Mouse (Mus musculus) layer of hippocampus, postnatal 25 days (tissue): Measurements from ENCODE around the gene Cabp1. TPM values are rescaled to one million over a fixed set of nuclear protein-coding genes. Genes with fewer than 3 reads are reported as not detected.
A peak's percentile ranks its signal among the peaks of the same experiment; 100 is the strongest.
"Not testable (repeated sequence)": the region's sequence is repeated elsewhere in the genome, so short reads cannot be mapped to it uniquely, and the experiment has no call there.

Experiments
- DNase-seq, 2 experiments: peaks; one replicate each; pipeline ENCODE4 v3.0.0; 2022; ENCODE audit warnings: mixed read lengths in 2 of 2, low spot score in 1 of 2; ENCODE audit errors: extremely low spot score in 1 of 2
- total RNA-seq, 2 experiments: library from RNA; stranded (reverse); gene quantifications; 2 replicates each; pipeline ENCODE4 v1.2.3; 2021

Gene Cabp1
- total RNA-seq, 2 experiments from 2014 or later: 118 to 121 TPM

DNA sequence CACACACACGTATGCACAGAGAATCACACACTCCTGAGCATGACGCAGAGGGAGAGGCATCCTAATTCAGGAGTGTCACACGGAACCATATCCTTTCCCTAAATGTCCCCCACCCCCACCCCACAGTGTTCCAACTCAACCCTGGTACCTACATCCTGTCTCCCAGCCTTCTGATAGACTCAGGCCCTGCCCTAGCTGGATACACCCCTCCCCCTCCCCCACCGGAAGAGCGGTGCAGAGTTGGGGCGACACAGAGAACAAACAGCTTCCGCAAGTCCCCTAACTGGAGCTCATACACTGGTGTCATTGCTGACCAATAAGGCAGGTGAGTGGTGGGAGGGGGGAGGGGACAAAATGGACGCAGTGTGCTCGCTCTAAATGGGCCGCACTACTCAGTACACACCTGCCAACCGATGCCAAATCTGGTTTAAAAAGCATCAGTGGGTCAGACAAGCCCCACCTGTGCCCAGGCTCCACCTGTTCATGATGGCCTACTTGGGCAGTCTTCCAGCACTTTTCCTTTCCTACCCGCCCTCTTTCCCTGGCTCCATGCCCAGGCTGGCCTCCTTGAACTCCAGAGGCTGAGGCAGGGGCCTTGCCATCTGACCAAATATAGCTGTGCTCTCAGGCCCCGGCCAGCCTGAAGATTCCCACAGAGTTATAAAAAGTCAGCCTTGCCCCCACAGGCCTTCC lies 12.8 kb downstream of the Cabp1 start:
- DNase-seq: no peak

DNA sequence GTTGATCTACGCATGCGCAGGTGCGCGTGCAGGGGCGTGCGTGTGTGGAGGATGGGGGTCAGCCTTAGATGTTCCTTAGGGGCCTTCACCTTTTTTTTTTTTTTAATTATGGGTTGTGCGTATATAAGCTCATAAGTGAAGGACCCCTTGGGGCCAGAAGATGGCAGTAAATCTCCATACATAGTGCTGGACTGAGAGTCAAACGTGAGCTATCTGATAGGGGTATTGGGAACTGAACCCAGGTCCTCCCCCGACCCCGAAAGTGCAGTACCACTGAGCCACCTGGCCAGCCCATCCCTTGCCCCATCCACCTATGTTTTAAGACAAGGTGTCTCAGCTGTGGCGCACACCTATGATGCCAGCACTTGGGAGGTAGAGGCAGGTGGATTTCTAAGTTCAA lies 14.6 kb downstream of the Cabp1 start:
- no peak for DNase-seq

DNA sequence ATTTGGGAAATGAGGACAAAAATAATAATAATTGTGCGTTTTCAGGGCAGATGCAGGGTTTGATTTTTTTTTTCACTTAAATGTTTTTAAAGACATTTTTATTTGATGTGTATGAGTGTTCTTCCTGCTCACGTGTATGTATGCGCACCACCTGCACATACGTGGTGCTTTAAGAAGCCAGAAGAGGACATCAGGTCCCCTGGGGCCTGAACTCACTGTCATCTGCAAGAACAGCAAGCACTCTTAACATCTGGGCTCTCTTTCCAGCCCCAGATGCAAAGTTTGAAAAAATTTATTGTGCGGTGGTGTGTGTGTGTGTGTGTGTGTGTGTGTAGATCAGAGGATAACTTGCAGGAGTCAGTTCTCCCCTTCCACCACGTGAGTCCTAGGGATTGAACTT lies 16.3 kb downstream of the Cabp1 start:
- no peak for DNase-seq

DNA sequence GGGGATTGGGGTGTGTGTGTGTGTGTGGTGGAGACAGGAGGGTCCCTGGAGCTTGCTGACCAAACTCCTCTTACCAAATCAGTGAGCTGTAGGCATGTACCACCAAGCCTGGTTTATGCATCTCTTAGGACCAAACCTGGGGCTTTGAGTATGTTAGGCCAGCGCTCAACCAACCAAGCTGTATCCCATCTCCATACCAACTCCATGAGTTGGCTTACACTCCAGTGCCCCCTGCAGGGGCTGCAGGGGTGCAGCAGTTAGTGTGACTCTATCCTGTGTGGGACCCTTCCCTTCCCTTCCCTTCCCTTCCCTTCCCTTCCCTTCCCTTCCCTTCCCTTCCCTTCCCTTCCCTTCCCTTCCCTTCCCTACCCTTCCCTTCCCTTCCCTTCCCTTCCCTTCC lies 19.6 kb downstream of the Cabp1 start:
- no peak for DNase-seq

DNA sequence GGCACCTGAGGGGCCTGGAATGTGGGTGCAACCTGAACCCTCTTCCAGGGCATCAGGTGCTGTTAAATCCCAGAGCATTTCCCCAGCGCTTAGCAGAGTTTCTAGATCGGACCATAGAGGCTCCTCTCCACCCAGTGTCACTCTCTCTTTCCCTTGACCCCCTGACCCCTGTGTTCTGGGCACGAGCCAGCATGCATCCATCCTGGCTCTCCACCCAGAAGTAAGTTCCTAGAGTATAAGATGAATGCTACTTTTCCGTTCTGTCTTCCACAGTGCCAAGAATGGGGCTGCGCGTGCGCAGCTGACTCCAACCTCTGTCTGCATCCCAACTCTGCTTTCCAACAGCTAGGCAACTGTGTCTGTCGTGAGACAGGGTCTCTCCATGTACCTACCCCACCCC lies 24.0 kb downstream of the Cabp1 start:
- DNase-seq: no peak

DNA sequence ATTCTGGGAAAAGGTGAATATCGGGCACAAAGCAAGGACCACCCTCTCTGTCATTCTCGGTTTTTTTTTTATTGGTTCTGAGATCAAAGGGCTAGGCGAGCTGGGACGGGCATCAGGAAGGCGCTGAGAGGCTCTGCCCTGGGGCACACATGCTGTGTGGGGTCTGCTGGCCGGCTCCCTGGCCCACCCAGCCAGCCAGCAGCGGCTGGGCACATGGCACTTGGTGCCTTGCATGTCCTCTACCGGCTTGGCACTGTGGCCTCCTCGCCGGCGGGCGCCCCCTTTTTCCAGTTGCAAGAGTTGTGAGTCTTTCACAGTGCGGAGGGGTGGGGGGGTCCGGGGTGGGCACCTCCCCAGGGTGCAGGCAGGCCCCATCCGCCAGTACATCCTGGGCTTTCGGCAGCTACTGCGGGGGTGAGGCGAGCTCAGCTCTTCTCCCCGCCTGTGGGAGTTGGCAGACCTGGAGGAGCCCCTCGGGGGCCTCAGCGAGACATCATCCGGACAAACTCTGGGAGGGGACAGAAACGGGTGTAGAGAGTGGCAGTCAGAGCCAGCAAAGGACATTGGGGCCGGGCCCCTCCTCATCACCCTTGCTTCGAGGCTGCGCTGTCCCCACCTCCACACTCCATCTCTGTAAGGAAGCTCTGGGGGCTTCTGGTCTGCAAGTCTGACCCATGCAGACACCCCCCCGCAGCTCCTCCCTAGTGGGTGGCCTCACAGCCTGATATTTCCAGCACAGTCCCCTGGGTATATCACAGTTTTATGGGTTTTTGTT lies 25.4 kb downstream of the Cabp1 start:
- no peak for DNase-seq

DNA sequence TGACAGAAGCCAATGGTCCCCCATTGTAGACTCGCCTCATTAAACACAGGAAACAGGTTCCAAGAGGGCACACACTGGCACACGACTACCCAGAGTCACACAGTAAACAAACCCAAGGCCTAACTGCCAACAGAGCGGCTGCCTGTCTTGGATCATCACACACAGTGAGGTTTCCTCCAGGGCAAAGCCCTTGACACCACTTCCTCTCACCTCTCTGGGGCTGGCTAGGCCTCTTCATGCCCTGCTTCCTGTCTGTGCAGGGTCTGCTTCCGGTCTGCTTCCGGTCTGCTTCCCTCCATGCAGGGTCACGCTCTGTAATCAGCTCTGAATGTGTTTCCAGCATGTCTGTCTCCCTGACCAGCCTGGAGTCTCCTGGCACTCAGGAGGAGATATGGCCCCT lies 26.8 kb downstream of the Cabp1 start:
- DNase-seq: no peak

DNA sequence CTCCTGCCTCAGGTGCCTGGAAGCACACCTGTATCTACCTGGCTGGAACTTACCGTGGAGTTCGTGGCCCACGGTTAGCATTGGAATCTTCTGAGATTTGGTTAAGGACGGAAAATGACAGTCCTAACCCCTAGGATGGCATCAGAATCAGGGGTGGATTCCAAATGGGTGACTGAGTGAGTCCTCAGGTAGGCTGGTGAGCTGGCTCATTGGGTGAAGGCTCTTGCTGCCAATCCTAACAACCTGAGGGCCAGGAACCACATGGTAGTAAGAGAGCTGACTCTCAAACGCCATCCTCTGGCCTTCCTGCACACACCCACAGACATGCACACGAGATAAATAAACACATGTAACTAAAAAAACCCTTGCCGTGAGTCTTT lies 27.4 kb downstream of the Cabp1 start:
- DNase-seq: no peak

DNA sequence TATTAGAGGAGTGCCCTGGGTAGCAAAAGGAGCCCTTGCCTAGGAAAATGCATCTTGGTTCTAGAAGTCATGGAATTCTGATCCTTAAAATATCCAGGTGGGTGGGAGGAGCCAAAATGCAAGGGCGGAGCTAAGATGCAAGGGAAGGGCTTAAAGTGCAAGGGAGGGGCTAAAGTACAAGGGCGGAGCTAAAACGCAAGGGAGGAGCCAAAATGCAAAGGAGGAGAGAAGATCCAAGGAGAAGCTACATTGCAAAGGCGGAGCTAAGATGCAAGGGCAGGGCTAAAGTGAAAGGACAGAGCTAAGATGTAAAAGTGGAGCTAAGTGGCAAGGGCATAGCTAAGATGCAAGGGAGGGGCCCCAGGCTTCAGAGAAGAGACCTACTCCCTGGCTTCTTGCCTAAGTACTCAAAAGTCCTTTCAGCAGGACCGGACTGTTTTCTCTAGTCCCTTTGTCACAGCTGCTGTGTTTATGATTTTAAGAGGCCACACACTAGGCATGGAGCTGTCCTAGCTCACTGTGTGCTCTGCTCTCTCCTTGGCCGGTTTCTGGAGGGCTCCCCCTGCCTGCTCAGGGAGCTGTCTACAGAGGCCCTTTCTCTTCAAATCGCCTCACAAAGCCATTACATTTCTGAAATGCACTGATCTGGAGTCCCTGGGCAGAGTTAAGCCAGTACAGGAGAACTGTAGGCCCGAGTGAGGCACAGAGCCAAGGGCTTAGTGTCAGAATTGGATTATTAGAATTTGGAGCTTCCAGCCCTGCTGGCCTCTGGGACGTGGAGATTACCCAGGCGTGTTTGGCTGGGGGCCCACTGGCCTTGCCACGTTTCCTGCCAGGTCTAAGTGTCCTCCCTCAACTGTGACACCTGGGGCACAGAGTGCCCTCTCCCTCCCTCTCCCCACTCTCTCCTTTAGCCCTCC lies 28.0 kb downstream of the Cabp1 start:
- DNase-seq: no peak

DNA sequence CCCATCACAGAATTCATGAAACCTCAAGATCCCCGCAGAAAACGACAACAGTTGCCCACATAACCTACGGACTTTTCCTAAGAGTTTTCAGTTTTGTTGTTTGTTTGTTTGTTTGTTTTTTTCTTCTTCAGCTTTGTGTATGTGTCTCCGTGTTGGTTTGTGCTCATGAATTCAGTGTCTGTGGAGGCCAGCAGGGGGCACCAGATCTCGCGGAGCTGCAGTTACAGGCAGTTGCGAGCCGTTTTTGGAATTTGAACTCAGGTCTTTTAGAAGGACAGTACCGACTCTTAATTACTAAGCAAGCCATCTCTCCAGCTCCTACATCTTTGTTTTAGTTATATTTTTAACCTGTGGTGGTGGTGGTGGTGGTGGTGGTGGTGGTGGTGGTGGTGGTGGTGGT lies 28.8 kb downstream of the Cabp1 start:
- DNase-seq: no peak

DNA sequence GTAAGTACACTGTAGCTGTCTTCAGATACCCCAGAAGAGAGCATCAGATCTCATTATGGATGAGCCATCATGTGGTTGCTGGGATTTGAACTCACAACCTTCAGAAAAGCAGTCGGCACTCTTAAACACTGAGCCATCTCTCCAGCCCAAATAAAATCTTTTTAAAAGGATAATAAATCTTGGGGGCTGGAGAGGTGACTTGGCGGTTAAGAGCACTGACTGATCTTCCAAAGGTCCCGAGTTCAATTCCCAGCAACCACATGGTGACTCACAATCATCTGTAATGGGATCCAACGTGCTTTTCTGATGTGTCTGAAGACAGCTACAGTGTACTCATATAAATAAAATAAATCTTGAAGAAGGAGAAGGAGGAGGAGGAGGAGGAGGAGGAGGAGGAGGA lies 29.7 kb downstream of the Cabp1 start:
- DNase-seq: not testable (repeated sequence)

DNA sequence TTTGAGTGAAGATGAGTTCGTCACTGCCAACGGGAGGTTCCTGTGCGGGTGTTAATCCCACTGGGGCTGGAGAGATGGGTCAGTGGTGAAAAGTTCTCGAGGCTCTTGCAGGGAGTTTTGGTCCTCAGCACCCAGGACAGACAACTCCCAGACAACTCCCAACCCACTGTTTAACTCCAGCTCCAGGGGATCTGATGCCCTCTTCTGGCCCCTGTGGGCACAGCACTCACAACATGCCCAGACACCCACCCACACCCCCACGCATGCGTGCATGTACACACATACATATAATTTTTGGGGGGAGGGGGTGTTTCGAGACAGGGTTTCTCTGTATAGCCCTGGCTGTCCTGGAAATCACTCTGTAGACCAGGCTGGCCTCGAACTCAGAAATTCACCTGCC lies 30.6 kb downstream of the Cabp1 start:
- DNase-seq: peak in 1 of 2 experiments; percentile 69

DNA sequence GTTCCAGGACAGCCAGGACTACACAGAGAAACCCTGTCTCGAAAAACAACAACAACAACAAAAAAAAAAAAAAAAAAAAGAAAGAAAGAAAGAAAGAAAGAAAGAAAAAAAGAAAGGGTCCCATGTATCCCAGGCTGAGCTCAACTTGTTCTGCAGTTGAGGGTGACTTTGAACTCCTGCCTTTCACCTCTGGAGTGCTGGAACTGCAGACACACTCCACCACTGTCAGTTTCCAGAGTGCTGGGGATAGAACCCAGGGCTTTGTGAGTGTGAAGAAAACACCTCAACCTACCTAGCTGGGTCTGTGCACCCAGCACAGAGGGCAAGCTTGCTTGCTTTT lies 32.3 kb downstream of the Cabp1 start:
- not testable (repeated sequence) for DNase-seq

DNA sequence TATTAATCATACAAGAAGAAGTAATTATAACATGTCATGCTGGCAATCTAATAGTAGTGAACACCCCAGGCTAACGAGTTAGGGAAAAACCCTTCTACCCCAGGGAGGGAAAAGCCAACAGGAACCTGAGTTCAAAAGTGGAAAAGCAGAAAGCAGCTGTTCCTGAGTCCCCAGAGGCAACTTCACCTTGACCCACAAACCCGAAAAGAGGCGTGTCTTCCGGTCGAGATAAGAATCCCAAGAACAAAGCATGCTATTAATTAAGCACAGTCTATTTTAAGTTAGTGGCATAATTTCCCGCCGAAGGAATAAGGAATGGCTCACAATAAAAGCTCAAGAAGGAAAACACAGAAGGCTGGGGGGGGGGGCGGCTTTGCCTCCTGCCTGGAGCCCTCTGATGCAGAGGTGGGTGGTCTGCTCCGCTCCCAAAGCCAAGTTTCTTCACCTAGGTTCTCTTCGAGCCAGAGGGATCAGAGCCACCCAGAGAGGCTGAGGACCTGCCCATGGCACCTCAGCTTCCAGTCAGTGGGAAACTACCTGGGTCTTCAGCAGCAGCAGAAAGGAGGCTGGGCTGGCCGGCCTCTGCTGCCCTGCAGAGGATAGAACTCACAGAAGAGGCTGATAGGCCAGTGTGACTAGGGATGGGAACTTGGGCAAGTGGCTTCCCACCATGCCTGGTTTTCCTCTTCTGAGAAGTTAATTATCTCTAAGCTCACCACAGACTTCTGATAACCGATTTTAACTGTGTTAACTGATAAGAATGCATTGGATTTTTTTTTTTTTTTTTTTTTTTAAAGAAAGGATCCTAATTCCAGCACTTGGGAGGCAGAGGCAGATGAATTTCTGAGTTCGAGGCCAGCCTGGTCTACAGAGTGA lies 32.9 kb downstream of the Cabp1 start:
- DNase-seq: no peak

DNA sequence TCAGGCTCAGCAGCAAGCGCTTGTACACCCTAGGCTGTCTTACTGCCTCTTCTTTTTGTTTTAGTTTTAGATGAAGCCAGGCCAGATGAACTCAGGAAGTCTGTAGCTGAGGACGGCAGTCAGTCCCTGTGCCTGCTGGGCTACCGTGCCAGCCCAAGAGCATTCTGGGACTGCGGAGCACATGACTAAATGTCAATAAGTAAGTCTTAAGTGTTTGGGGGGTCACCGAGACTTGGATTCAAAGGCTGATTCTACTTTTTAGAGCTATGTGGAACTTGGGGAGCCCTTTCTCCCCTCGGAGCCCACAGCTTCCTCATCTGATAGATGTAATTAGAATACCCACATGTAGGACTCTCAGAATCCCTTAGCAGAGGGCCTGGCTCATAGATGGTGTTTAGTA lies 33.5 kb downstream of the Cabp1 start:
- no peak for DNase-seq

DNA sequence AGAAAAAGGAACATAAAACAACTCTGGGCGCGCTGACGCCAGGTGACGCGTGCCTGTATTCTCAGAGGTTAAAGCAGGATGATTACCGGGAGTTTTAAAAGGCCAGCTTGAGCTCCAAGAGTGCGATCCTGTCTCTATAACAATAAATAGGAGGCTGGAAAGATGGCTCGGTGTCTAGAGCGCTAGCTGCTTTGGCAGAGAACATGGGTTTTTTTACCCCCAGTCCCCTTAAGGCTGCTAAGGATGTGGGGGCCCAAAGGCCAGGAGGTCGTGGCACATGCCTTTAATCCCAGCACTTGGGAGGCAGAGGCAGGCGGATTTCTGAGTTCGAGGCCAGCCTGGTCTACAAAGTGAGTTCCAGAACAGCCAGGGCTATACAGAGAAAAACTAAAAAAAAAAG lies 35.0 kb downstream of the Cabp1 start:
- DNase-seq: no peak

DNA sequence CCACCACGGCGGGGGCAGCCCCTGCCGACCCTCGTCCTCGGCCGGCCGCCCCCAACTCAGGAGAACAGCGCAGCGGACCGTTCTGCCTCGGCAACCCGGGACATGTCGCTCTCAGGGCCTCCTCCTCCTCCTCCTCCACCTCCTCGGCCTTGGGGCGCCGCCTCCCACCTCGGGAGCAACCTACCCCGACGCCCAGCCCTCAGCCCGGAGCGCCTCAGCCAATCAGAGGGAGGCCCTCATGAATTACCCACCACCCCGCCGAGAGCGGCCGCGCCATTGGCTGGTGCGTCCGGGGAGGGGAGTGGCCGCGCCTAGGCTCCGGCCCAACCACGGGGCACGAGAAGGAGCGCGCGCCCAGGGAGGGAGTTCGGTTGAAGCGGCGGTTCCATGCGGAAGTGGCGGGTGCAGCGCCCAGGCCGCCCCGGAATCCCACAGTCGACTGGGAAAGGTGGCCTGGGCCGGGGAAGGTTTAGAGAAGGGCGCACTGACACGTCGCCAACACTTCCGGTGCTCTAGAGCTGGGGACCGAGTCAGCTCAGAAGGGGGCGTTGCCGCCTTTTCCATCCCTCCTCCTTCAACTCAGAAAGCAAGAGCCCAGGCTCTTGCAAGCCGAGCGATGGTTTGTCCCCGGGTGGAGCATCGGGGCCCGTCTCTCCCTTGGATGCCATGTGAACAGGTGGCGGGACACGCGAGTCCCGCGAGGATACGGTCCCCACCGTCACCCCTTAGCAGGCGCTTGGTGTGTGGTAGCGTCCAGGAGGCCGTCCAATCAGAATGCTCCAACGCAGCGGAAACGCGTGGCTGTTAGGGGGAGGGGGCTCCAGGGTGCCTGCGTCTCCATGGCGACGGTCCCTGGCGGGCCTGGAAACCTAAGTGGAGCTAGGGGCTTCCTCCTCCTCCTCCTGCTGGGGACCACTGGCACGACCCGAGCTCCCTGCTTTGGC lies 35.9 kb downstream of the Cabp1 start, which contains the start of gene Mlec:
Mlec (minus strand) TSS at position 140 of the 944 bp plus-strand sequence.
- DNase-seq: peak; percentile 92 to 99

DNA sequence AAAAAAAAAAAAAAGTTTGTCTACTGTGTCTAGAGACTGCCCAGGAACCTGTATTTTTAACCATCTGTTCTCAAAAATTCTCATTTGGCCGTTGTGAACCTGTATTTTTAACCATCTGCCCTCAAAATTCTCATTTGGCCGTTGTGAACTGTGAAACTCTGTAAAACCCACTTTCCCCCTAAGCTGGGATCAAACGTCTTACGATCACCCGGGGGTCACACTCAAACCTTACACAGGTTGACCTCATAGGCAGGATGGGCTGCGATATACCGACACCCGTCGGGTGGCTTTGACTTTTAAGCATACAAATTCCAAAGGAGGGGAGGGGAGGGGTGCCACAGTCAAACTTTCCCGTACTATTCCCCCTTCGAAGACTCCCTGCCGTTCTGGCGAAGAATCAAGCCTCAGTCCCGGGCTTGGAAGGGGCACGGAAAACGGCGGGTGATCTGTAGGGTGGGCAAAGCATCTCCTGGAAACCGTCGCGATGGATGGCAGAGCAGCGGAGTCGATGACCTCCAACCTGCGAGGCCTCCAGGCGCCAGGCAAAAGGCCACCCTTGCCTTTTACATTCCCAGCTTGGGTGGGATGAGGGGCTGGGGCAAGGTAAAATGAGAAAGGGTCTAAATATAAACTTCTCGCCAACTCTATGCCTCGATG lies 37.1 kb downstream of the Cabp1 start:
- DNase-seq: no peak

DNA sequence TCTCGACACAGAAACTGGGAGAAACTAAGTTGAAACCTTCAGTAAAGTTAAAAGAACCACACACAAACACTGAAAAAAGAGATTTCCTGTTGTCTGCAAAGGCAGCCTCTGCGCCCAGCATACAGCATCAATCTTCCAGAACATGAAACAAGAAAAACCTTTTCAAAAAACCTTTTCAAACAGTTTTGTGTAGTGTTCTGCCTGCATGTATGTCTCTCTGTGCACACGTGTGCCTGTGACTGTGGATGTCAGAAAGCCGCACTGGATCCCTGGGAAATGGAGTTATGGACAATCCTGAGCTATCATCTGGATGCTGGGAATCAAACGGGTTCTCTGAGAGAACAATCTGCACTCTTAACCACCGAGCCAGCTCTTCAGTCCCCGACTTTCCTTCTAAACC lies 37.8 kb downstream of the Cabp1 start:
- no peak for DNase-seq
